Mouse (Mus musculus): Measurements from ENCODE around the gene Slc15a1.

- TF ChIP-seq POLR2A (IDR thresholded peaks at IDR 0.05; ENCODE audit: borderline replicate concordance, extremely low read depth, insufficient read depth, insufficient read length, poor library complexity, severe bottlenecking) (no peak), CTCF (IDR thresholded peaks at IDR 0.05; ENCODE audit: borderline replicate concordance, extremely low read depth, insufficient read depth, insufficient read length) (no peak)
These were observed 82.2 kb downstream of the Slc15a1 start for GRCm38 (mm10) chr14:121422664-121423340.

All from brain, embryonic 14.5 days (tissue).